Mouse (Mus musculus) liver, embryonic 16.5 days (tissue): ENCODE results near the gene Gm42791. TPM values are rescaled to one million over a fixed set of nuclear protein-coding genes. Genes with fewer than 3 reads are reported as not detected.

Source experiments
- ATAC-seq: fragments of 200-750 bp; cut with Nextera tagmentation; 2 replicates; pipeline ENCODE4 v1.8.0; 2017; ENCODE audit warnings: low read depth, mild to moderate bottlenecking, moderate number of reproducible peaks, moderate library complexity
- H3K27ac ChIP-seq: fragments of 300-500 bp; sonication (generic); 2 replicates; pipeline ENCODE4 v1.5.1; 2014; ENCODE audit warnings: mild to moderate bottlenecking, low read length
- H3K27me3 ChIP-seq: fragments of 300-500 bp; sonication (generic); 2 replicates; pipeline ENCODE4 v1.6.1; 2014; ENCODE audit warnings: low read depth, low read length, mixed read lengths; ENCODE audit not compliant: control insufficient read depth, insufficient read depth
- H3K36me3 ChIP-seq: fragments of 300-500 bp; sonication (generic); 2 replicates; pipeline ENCODE4 v1.6.1; 2014; ENCODE audit warnings: mild to moderate bottlenecking; ENCODE audit not compliant: control insufficient read depth, insufficient read depth
- H3K4me1 ChIP-seq: fragments of 300-500 bp; sonication (generic); 2 replicates; pipeline ENCODE4 v1.6.1; 2014; ENCODE audit warnings: low read depth, low read length, mixed read lengths; ENCODE audit not compliant: control insufficient read depth
- H3K4me2 ChIP-seq: fragments of 300-500 bp; sonication (generic); 2 replicates; pipeline ENCODE4 v1.6.1; 2014; ENCODE audit warnings: low read depth, low read length, mixed read lengths
- H3K4me3 ChIP-seq: fragments of 300-500 bp; sonication (generic); 2 replicates; pipeline ENCODE4 v1.5.1; 2014; ENCODE audit warnings: low read depth, mild to moderate bottlenecking, low read length
- H3K9ac ChIP-seq: fragments of 300-500 bp; sonication (generic); 2 replicates; pipeline ENCODE4 v1.6.1; 2014; ENCODE audit warnings: low read depth, low read length
- H3K9me3 ChIP-seq: fragments of 300-500 bp; sonication (generic); replicated peaks from 2 replicates; pipeline ENCODE4 v1.6.1; 2016; ENCODE audit warnings: low read length; ENCODE audit not compliant: control insufficient read depth
- WGBS: fragments of 180-500 bp; shearing (Covaris S2); extraction: QIAGEN DNeasy Blood & Tissue Kit; methylation state at CpG from one replicate; pipeline ENCODE4 v1.1.7; 2014; ENCODE audit not compliant: insufficient replicate concordance; 5-methylcytosine and 5-hydroxymethylcytosine counted together
- polyA plus RNA-seq: library from polyadenylated mRNA; unstranded; fragments of >200 nt; fragmentation: Nextera tagmentation; extraction: Ambion mirVana; gene quantifications from 2 replicates; pipeline ENCODE4 v1.2.1, GENCODE M21; 2015

Gene Gm42791
- polyA plus RNA-seq, 1 experiment from 2014 or later: 0.53 TPM

DNA sequence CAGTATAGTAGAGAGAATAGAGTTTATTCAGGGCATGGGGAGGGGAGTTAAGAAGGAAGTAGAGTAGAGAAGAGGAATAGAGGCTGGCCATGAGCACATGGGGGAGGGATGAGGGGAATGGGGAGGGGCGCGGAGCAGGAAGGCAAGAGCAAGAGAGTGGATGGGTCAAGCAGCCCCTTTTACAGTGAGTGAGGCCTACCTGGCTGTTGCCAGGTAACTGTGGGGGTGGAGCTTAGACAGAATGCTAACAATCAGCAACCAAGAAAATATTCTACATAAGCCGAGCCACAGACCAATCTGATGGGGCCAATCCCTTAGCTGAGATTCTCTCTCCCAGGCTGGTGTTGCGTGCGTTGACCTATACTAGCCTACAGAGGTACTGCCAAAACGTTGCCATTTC is 39.4 kb downstream of the Gm42791 start:
- Histone ChIP-seq H3K36me3 (no peaks in the 10 kb centered on the region), H3K9ac (no peak overlapping the region), H3K4me3 (no peak overlapping the region), H3K4me1 (peaks cover 28% of the 10 kb centered on the region), H3K27me3 (no peaks in the 10 kb centered on the region), H3K9me3 (no peaks in the 10 kb centered on the region), H3K4me2 (no peak overlapping the region), H3K27ac (0 out of 2 replicates have a peak overlapping the region, but pooled peaks have one; percentile 2)
- WGBS: 76% methylated on average over 6 of the region's 6 CpGs
- ATAC-seq: no peak

DNA sequence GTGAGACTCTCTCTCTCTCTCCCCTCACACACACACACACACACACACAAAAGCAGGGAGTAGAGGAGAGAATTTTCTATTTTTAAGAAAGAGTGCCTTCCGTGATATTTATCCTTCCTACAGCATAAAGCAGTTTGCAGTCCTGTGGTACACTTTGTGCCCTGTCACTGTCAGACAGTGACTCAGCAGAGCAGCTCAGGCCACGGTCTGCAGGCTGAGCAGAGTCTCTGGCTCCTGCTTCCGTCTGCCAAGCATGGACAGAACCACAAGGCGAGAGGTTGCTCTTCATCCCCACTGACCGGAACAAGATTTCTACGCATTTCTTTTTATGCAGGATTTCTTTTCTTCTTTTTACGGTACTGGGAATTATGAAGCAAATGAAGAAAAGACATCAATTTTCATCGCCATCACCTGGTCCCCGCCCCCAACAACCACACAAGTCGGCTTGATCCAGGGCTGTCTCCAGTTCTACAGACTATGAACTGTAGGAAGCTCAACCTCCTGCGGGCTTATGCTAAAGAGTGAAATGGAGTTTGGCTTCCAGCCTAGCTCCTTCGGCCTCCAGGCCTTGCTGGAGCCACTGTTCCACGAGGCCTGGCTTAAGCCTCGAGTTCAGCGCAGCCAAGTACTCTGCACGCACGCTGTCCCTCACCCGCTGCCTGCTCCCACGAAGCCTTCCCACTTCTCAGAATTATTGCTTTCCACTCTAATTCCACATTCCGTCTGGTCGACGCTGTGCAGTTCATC is 40.5 kb downstream of the Gm42791 start:
- Histone ChIP-seq H3K4me1 (peaks cover 24% of the 10 kb centered on the region), H3K27me3 (no peaks in the 10 kb centered on the region), H3K36me3 (no peaks in the 10 kb centered on the region), H3K4me3 (no peak overlapping the region), H3K27ac (no peak overlapping the region), H3K4me2 (no peak overlapping the region), H3K9me3 (no peaks in the 10 kb centered on the region), H3K9ac (no peak overlapping the region)
- WGBS: 57% methylated on average over 22 of the region's 22 CpGs
- peak; percentile 55 for ATAC-seq

DNA sequence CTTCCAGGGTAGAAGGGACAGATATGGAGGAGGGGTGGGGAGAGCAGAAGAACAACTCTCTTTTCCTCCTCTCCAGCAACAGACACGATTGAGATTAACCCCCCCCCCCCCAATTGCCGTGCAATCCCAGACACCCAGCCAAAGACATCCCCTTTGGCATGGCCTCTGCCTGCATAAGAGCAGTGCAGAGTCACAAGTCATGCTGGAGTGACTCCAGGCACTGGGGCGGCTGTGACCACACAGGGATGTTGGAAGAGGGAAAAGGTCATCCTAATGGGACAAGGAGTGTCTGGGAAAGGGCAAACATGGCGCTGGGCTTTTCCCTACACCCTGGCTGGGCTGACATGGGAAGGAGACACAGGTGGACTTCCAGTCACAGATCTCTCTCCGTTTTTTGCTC is 41.8 kb downstream of the Gm42791 start:
- Histone ChIP-seq H3K36me3 (no peaks in the 10 kb centered on the region), H3K27ac (no peak overlapping the region), H3K4me2 (no peak overlapping the region), H3K4me1 (peaks cover 14% of the 10 kb centered on the region), H3K9ac (no peak overlapping the region), H3K4me3 (no peak overlapping the region), H3K27me3 (no peaks in the 10 kb centered on the region), H3K9me3 (no peaks in the 10 kb centered on the region)
- 71% methylated on average over 5 of the region's 5 CpGs for WGBS
- ATAC-seq: no peak

DNA sequence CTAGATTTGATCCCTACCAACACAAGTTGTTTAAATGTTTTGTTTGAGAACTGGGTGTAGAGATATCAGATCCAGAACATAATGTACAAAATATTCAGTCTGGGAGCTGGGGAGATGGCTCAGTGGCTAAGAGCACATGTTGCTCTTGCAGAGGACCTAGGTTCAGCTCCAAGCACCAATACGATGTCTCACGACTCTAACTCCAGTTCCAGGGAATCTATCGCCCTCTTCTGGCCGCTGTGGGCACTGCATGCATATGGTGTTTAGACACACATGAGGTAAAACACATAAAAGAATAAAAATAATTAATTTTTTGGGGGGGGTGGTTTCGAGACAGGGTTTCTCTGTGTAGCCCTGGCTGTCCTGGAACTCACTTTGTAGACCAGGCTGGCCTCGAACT is 42.5 kb downstream of the Gm42791 start:
- Histone ChIP-seq H3K27me3 (no peaks in the 10 kb centered on the region), H3K4me2 (no peak overlapping the region), H3K4me3 (no peak overlapping the region), H3K4me1 (peaks cover 14% of the 10 kb centered on the region), H3K36me3 (no peaks in the 10 kb centered on the region), H3K9ac (no peak overlapping the region), H3K27ac (no peak overlapping the region), H3K9me3 (no peaks in the 10 kb centered on the region)
- ATAC-seq: no peak
- 37% methylated on average over 6 of the region's 6 CpGs for WGBS

DNA sequence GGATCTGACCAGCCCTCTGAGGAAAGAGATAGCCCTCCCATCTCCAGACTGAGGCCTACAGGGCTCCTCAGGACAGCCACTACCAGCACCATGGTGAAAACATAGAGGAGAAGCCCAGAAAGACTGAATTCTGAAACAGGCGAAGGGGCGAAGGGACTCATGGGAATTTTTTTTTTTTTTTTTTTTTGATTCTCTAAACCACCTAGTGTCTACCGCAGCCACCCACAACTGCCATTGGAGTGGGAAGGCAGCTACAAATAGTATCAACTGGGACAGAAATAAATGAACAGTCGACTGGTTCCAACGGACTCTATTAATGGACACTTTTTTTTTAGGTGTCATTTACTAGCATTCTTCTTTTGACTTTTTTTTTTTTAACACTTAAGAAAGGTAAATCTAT is 43.6 kb downstream of the Gm42791 start:
- no peak overlapping the region for H3K4me3 ChIP-seq
- H3K27me3 ChIP-seq: no peaks in the 10 kb centered on the region
- no peaks in the 10 kb centered on the region for H3K9me3 ChIP-seq
- H3K36me3 ChIP-seq: no peaks in the 10 kb centered on the region
- WGBS: 76% methylated on average over 5 of the region's 5 CpGs
- no peak overlapping the region for H3K9ac ChIP-seq
- ATAC-seq: no peak
- H3K4me2 ChIP-seq: no peak overlapping the region
- H3K4me1 ChIP-seq: peaks cover 11% of the 10 kb centered on the region
- no peak overlapping the region for H3K27ac ChIP-seq

DNA sequence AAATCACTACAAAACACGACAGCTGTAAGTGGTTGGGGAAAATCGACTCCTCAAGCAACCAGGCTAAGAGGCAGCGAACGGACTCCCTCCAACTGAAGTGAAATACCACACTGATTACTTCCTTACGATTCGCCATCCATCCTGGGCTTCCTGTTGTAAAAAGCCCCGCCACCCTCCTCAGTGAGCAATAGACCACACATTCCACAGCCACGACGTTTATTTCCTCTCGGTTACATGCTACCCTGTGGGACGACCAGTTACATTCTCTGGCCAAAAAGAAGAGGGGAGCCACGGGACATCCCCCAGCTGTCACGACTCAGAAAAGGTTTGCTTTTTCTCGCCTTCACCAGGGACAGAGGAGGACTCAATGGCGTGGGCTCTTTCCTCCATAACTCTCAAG is 44.9 kb downstream of the Gm42791 start:
- H3K36me3 ChIP-seq: no peaks in the 10 kb centered on the region
- no peaks in the 10 kb centered on the region for H3K9me3 ChIP-seq
- no peak overlapping the region for H3K27ac ChIP-seq
- WGBS: 26% methylated on average over 15 of the region's 15 CpGs
- no peak for ATAC-seq
- no peak overlapping the region for H3K4me3 ChIP-seq
- H3K27me3 ChIP-seq: no peaks in the 10 kb centered on the region
- peaks cover 11% of the 10 kb centered on the region for H3K4me1 ChIP-seq
- H3K9ac ChIP-seq: no peak overlapping the region
- no peak overlapping the region for H3K4me2 ChIP-seq

DNA sequence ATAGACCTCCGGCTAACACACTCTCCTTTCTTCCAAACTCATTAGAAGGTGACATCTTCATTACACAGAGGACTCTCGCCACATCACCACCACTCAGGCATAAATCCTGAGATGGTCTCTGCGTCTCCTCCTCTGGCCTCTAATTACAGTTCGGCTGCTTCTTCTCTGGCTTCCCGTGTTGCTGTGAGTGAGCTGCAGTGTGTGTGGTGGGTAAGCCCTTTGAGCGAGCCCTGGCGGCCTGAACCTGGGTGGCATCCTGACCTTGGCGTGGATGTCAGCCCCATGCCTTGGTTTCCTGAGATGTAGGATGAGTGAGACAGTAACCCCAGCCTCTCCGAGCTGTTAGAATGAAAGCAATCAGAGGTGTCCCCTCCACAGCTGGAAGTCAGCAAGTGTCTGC is 46.4 kb downstream of the Gm42791 start:
- no peak overlapping the region for H3K4me2 ChIP-seq
- H3K4me1 ChIP-seq: peaks cover 3% of the 10 kb centered on the region; the same call in 1 of the 2 replicates
- no peak overlapping the region for H3K4me3 ChIP-seq
- no peaks in the 10 kb centered on the region for H3K9me3 ChIP-seq
- H3K36me3 ChIP-seq: no peaks in the 10 kb centered on the region
- WGBS: 69% methylated on average over 9 of the region's 9 CpGs
- no peak overlapping the region for H3K9ac ChIP-seq
- H3K27ac ChIP-seq: no peak overlapping the region
- H3K27me3 ChIP-seq: no peaks in the 10 kb centered on the region
- no peak for ATAC-seq

DNA sequence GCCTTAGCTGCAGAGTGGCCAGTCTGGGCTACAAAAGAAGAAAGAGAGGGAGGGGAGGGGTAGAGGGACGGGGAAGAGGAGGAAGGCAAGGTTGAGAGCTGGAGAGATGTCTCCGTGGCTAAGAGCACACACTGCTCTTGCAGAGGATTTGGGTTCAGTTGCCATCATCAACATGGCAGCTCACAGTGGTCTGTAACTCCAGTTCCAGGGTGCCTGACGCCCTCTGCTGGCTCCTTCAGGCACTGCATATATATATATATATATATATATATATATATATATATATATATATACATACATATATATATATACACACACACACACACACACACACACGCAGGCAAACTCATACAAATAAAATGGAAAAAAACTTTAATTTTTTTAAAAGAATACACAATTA is 47.5 kb downstream of the Gm42791 start:
- no peaks in the 10 kb centered on the region for H3K9me3 ChIP-seq
- no peak overlapping the region for H3K4me3 ChIP-seq
- H3K27ac ChIP-seq: no peak overlapping the region
- no peak overlapping the region for H3K4me2 ChIP-seq
- H3K27me3 ChIP-seq: no peaks in the 10 kb centered on the region
- 58% methylated on average over 4 of the region's 4 CpGs for WGBS
- no peaks in the 10 kb centered on the region for H3K36me3 ChIP-seq
- peaks cover 3% of the 10 kb centered on the region; the same call in 1 of the 2 replicates for H3K4me1 ChIP-seq
- no peak overlapping the region for H3K9ac ChIP-seq
- no peak for ATAC-seq

DNA sequence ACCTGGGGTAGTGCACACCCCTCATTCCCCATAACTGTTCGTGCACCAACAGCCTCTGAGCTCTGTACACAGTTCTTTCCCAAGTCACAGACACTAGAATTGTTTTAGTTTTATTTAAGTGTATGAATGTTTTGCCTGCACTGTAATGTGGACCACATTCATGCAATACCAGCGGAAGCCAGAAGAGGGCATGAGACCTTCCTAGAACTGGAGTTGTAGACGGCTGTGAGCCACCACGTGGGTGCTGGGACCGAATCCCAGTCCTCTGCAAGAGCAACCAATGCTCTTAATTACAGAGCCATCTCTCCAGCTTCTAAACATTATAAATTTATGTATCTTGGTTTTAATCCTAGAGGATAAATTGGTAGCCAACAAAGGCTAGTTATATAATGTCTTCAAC is 48.2 kb downstream of the Gm42791 start:
- Histone ChIP-seq H3K4me3 (no peak overlapping the region), H3K27me3 (no peaks in the 10 kb centered on the region), H3K36me3 (no peaks in the 10 kb centered on the region), H3K4me2 (no peak overlapping the region), H3K9ac (no peak overlapping the region), H3K9me3 (no peaks in the 10 kb centered on the region), H3K4me1 (peaks cover 3% of the 10 kb centered on the region; the same call in 1 of the 2 replicates), H3K27ac (no peak overlapping the region)
- ATAC-seq: no peak
- WGBS: 60% methylated on average over 5 of the region's 5 CpGs
